Mouse (Mus musculus): ENCODE data around the gene Tnfrsf22.

The Tnfrsf22 gene

GRCm38 (mm10) chr7:143631503-143631902, 18.0 kb downstream of the Tnfrsf22 start:
- no peak for DNase-seq (ENCODE audit: low spot score)

GRCm38 (mm10) chr7:143629501-143629900, 20.0 kb downstream of the Tnfrsf22 start:
- DNase-seq (ENCODE audit: low spot score) = no peak

GRCm38 (mm10) chr7:143628540-143628939, 20.9 kb downstream of the Tnfrsf22 start, which contains the start of gene Tnfrsf26:
Gene Tnfrsf26, minus strand, starts transcription at chr7:143628722.
- DNase-seq (ENCODE audit: low spot score) = no peak

GRCm38 (mm10) chr7:143627555-143628286, 21.7 kb downstream of the Tnfrsf22 start:
- DNase-seq (ENCODE audit: low spot score) = no peak

GRCm38 (mm10) chr7:143626178-143626577, 23.3 kb downstream of the Tnfrsf22 start:
- DNase-seq (ENCODE audit: low spot score) = no peak

- DNase-seq (ENCODE audit: low spot score) = no peak
Observed at GRCm38 (mm10) chr7:143625151-143625550, 24.3 kb downstream of the Tnfrsf22 start.

GRCm38 (mm10) chr7:143624561-143624960, 24.9 kb downstream of the Tnfrsf22 start:
- no peak for DNase-seq (ENCODE audit: low spot score)

- no peak for DNase-seq (ENCODE audit: low spot score)
Observed at GRCm38 (mm10) chr7:143620951-143621350, 28.5 kb downstream of the Tnfrsf22 start.

GRCm38 (mm10) chr7:143614404-143615135, 34.9 kb downstream of the Tnfrsf22 start:
- peak; percentile 68 for DNase-seq (ENCODE audit: low spot score)

GRCm38 (mm10) chr7:143612215-143612614, 37.2 kb downstream of the Tnfrsf22 start:
- DNase-seq (ENCODE audit: low spot score) = no peak

- no peak for DNase-seq (ENCODE audit: low spot score)
Observed at GRCm38 (mm10) chr7:143605321-143605720, 44.1 kb downstream of the Tnfrsf22 start.

- DNase-seq (ENCODE audit: low spot score) = no peak
Observed at GRCm38 (mm10) chr7:143604889-143605288, 44.6 kb downstream of the Tnfrsf22 start.

GRCm38 (mm10) chr7:143601705-143602104, 47.8 kb downstream of the Tnfrsf22 start:
- DNase-seq (ENCODE audit: low spot score) = no peak

GRCm38 (mm10) chr7:143600231-143600740, 49.2 kb downstream of the Tnfrsf22 start:
- no peak for DNase-seq (ENCODE audit: low spot score)

GRCm38 (mm10) chr7:143599428-143600230, 49.8 kb downstream of the Tnfrsf22 start, which contains the start of gene Cars:
Gene Cars, minus strand, starts transcription at chr7:143600090.
- DNase-seq (ENCODE audit: low spot score) = peak; percentile 97

GRCm38 (mm10) chr7:143594865-143595264, 54.6 kb downstream of the Tnfrsf22 start:
- DNase-seq (ENCODE audit: low spot score) = no peak

- no peak for DNase-seq (ENCODE audit: low spot score)
Observed at GRCm38 (mm10) chr7:143592255-143592654, 57.2 kb downstream of the Tnfrsf22 start.

- DNase-seq (ENCODE audit: low spot score) = no peak
Observed at GRCm38 (mm10) chr7:143588006-143588405, 61.5 kb downstream of the Tnfrsf22 start.

- no peak for DNase-seq (ENCODE audit: low spot score)
Observed at GRCm38 (mm10) chr7:143587586-143587985, 61.9 kb downstream of the Tnfrsf22 start.

Measured in lung, postnatal 25 days (tissue).